Mouse (Mus musculus) lung, postnatal 4 days (tissue): ENCODE data around the gene 4931429L15Rik.
"Not testable (repeated sequence)": the region's sequence is repeated elsewhere in the genome, so short reads cannot be mapped to it uniquely, and the experiment has no call there.

Source experiments
- DNase-seq, 2 experiments: peaks; one replicate each; pipeline ENCODE4 v3.0.0; 2021

Gene 4931429L15Rik

DNA sequence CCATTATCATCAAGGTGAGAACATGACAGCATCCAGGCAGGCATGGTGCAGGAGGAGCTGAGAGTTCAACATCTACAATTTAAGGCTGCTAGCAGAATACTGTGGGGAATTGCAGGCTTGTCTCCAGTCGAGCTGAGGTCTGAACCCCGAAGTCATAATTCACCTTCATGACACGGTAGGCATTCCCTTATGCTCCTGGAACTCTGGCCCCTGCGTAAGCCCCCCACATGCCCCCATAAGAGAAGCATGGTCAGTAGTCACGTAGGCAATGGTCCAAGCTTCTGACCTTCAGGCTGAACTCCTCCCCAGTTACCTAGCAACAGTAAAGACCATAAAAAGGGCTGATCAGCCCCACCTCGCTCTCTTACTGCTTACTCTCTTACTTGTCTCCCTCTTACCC, at the start of gene 4931429L15Rik:
Gene 4931429L15Rik, minus strand, starts transcription at position 101 of the 400 bp plus-strand sequence.
- DNase-seq: peak in 1 of 2 experiments; percentile 7

DNA sequence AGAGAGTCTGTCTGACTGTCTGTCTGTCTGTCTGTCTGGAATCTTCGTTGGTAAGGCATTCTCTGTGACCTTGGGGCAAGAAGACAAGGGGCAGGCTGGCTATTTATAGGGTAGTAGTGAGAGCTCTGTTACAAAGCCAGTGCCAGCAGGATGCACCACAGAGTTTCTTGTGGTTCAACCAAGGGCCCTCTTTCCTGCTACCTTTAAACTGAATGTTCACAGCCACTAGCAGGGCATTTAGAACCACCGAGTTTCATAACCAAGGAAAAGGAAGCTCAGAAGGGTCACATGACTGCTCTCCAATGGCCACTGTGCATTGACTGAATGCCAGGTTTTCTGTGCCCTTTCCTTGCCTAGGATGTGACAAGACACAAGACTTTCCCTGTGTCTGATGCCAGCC, 42.7 kb upstream of the 4931429L15Rik start:
- DNase-seq: no peak

DNA sequence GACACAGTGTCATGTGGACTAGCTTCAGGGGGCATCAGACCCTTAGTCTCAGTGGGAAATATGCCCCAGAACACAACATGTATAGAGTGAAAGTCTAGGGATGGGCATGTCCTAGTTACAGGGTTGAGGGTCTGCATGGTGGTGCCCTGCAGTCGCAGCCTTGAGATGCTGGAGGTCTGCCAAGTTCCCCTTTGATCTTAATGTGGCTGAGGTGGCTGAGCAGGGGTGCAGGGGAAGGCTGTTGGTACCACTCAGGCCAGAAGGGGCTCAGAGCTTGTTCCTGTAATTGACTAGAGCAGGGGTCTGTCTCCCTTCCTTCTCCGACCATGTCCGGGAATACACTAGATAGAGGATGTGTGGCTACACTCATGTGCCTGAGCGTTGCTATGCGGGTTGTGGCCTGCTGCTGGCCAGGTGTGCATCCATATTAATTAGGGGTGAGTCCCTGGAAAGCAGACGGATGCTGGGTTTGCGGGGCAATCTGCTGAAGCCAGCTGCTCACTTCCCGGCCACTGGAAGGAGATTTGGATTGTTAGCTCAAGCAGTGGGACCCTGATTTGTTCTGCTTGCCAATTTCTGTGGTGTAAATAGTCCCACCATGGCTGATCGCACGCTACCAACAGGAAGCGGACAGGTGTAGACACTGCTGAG, 41.8 kb upstream of the 4931429L15Rik start:
- DNase-seq: no peak

DNA sequence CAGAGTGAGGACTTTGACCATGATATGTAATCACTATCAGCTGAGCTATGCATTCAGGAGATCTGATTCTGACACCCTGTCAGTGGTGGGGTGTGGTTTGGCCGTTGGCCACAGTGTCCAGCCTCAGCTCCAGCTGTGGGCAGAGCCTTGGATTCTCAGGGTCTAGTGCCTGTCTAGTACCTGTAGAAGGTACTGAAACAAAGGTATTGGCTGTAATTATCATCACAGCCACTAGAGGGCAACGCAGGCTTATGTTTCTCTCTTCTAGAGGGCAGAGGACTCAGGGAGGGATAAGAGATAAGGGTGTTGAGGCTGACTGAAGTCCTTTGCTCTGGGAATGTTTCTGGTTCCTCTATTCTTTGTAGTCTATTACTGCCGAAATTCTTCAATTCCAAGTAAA, 34.2 kb upstream of the 4931429L15Rik start:
- peak in 1 of 2 experiments; percentile 56 for DNase-seq

DNA sequence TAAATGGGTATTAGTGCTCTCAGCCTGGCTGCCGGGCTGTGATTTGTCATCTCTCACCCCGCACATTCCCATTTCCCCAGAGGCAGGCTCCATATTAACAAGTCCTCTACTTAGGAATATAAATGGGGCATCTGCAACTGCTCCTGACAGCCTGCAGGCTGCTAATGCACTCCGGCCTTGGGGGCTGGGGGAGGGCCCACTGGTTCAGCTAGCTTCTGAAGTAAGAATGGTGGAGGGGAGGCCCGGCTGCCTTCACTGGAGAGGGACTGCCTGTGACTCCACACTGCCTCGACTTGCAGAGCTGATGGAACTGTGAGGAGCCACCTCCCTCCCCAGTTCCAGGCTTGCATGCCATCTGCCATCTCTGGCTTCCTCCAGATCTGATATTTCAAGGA, 33.5 kb upstream of the 4931429L15Rik start:
- peak; percentile 31 to 85 for DNase-seq

DNA sequence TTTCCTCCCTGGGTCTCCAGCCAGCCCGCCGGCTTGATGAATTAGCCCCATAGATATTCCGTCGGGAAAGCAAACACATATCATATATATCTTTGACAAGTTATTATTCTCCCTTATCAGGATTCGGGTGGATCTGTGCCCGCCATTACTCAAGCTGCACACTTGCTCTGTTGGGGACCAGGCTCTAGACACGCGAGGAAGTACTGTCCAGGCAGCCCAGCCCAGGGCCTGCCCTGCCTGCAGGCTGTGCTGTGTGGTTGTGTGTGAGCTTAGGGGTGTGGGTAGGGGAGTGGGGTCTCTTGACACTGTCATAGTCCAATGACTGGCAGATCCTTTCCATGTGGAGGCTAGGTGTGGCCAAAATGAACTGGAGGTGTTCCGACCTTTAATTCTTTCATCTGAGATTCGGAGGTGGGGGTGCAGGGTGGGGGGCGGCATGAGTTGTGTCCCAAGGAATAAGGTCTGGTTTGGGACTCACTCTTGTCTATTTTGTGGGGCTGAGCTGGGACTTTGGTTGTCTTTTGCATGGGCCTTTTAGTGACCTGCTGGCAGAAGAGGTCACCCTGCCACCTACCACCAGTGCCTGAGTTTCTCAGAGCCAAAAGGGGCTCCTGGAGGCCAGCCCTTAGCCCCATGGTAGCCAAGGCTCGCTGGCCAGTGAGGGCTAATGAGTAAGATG, 33.0 kb upstream of the 4931429L15Rik start:
- peak; percentile 21 to 66 for DNase-seq

DNA sequence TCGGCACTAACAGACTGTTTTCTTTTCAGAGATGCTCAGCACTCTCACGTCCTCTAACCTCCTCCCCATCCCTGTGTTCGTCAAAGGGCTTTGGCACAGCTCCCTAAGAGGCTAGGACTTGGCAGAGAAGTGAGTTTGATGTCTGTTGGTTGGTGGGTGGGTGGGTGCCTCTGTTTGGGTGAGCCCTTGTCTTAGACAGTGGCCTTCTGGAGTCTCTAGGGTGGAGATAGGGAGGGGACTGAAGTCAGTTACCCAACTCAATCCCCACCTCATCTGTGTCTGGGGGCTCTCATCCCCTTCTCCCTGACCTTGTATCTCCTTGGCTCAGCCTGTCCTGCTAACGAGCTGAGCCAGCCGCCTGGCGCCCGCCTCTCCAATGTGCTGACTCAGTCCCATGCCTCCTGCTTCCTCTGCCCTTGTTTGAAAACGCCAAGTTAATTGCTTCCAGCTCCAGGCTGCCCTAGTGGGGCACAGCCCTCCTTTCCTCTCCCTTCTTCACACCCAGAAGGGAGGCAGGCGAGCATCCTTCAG, 30.7 kb upstream of the 4931429L15Rik start:
- DNase-seq: peak in 1 of 2 experiments; percentile 76

DNA sequence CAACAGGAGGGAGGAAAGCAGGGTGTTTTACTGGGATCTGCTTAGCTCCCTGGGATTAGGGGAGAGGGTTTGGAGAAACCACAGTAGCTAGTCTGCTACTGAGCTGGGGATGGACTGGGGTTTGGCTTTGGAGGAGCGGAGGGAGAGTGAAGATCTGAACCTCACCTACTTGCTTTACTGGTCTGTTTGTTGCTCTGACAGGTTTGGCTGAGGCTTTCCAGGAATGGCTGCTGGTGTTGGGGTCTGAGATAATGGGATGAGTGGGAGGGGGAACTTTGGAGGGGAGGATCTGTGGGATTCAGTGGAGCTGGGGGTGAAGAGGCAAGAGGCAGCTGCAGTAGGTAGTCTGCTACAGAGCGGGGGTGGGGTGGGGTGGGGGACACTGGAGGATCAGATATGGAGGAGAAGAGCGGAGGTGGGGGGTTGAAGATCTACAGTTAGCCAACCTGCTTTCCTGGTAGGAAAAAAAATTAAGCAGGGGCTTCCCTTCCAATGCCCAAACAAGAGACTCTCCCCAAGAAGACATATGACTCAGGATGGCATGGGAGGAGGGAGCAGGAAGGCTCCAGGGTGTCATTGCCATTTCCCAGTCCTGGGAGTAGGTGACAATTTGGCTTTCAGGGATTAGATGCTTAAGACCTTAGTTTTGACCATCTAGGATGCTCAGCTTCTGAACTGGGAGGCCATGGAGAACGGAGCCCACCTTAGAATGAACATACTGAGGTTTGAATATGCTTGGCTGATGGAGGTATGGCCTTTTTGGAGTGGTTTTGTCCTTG, 26.3 kb upstream of the 4931429L15Rik start:
- no peak for DNase-seq

DNA sequence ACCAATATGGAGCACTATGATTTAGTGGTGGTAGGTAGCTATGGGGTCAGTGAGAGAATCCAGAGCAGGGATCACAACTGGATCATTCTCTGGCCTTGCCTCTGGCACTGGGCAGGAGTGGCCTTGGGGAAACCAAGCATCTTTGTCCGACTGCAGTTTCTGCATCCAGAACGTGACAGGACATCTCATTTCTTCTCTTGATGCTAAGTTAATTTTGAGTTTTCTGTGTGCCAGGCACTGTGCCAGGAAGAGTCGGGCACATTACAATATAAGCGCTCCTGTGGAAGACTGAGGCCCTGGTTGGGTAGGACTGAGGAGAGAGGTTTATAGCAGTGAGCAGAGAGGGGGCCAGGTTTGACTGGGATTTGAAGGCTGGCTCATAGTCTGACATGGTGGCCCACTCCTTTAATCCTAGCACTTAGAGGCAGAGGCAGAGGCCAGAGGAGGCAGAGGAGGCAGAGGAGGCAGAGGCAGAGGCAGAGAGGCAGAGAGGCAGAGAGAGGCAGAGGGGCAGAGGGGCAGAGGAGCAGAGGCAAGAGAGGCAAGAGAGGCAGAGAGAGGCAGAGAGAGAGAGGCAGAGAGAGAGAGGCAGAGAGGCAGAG, 19.4 kb upstream of the 4931429L15Rik start:
- DNase-seq: no peak

DNA sequence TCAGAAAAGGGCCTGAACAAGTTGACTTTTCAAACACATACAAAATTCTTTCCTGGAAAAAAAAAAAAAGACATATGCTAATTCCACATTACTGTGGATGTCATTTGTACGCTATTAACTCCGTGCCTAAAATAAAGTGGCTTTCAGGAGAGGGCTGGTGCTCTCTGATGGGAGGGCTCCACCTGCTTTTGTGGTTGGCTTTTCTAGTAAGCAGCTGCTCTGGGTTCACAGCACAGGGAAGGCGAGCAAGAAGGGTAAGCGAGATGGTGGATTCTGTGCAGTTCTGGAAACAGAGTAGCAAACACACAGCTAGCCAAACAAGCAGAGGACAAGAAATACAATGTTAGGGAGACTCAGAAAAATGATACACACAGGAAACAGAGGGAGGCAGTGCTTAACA, 18.6 kb upstream of the 4931429L15Rik start:
- no peak for DNase-seq

DNA sequence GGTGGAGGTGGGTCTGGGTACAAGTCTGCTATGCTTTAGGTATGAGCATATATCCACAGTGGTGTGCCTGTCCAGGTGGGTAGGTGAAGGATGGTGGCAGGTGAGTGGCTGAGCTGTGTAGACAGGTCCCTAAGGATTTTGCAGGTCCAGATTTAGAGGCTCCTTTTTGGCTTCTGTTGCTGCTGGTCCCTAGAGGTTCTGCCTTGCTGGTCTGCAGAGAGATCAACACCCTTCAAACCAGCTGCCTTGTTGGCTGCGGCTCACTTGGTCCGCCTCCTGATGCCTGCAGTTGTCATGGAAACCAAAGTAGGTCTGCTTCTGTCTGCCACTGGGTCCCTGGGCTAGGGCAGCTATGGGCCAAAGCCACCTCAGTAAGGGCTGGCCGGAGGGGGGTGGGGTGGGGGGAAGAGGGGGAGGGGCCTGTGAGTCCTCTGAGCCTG, 18.1 kb upstream of the 4931429L15Rik start:
- peak in 1 of 2 experiments; percentile 54 for DNase-seq

DNA sequence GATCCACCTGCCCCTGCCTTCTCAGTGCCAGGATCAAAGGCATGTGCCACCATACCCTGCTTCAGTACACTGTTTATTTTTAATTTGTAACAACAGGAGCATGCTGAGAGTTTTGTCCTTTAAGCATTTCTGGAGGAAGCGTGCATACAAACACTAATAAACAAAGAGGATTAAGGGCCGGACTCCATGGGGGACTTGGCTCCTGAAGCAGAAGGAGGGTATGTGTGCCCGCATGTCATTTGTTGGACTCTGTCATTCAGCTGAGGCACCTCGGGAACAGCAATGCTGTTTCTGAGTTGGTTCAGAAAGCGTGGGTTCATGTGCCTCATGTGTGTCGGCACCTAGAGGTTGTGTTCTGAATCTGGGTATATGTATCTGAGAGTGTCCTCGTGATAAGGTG, 17.5 kb upstream of the 4931429L15Rik start:
- DNase-seq: no peak

DNA sequence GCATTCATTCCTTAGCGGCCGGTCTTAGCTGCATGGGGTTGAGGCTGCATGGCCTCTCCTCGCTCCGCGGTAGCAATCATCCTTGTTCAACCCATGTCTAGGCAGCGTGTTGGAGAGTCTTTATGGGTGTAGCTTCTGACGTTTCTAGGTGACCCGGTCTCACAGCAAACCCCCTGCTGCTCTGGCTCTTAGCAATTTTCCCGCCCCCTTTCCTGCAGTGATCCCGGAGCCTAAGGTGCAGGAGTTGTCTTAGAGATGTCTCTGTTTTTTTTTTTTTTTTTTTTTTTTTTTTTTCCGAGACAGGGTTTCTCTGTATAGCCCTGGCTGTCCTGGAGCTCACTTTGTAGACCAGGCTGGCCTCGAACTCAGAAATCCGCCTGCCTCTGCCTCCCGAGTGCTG, 16.5 kb upstream of the 4931429L15Rik start:
- DNase-seq: not testable (repeated sequence)

DNA sequence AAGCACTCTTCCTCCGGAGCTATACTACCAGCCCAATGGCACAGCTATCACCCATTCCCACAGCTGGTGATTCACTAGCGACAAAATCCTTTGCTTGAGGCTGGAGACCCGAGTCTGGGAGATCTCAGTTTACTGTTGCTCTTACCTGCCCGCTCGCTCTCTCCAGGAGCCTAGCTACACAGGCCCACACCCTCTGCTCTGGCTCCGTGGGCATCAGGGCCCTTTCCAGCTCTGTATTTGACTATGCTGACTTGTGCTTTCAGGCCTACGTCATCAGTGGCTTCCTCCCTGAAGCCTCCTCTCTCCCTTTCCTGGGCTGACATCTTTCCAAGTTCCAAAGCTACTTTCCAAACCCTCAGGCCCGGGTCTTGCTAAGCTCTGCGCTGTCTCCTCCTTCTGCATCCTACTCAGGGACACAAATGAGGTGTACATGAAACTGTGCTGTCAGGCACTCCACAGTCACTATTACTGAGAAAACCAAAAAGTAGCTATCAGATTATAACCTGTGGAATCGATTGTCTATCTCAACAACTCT, 15.7 kb upstream of the 4931429L15Rik start:
- no peak for DNase-seq

DNA sequence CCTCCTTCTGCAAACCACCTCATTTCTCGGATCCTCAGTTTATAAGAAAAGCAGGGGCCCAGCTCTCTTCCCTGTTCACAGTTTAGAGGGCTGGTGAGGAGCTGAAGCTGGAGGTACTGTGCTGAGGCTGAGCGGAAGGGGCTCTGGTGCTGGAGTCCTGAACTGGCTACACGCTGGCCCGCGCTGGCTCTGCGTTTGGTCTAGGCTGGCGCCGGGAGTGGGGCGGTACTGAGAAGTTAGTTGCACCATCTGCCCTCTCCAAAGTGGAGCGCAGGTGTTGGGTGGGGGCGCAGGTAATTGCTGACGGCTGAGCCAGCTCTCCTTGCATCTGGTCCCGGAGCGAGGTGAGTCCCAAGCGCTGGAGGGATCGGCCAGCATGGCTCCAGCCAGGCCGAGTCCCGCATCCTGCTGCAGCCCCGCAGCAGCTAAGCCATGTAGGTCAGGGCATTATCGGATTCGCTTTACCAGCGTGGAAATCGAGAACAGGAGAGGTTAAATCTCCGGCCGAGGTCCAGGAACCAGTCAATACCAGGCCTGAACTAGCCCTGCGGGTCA, 14.8 kb upstream of the 4931429L15Rik start:
- DNase-seq: no peak

DNA sequence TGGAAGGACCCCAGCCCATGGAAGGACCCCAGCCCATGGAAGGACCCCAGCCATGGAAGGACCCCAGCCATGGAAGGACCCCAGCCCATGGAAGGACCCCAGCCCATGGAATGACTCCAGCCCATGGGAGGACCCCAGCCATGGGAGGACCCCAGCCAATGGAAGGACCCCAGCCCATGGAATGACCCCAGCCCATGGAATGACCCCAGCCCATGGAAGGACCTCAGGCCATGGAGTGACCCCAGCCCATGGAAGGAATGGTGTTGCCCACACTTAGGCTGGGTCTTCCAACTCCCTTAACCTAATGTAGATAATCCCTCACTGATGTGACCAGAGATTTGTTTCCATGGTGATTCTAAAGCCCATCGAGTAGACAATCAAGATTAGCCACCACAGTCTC, 11.5 kb upstream of the 4931429L15Rik start:
- DNase-seq: peak in 1 of 2 experiments; percentile 5

DNA sequence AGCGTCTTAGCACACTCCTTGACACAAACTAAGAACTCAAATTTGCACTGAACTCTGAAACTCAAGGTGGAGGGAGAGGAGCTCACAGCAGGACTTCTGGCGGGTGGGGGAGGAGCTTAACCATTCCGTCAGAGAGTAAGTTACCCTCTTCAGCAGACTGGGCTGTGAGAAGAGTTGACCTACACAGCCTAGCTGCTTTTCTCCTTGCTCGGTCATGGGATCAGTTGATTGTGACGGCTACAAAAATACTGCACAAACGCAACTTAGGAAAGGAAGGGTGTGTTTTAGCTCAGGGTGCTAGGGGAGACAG, 10.8 kb upstream of the 4931429L15Rik start:
- no peak for DNase-seq

DNA sequence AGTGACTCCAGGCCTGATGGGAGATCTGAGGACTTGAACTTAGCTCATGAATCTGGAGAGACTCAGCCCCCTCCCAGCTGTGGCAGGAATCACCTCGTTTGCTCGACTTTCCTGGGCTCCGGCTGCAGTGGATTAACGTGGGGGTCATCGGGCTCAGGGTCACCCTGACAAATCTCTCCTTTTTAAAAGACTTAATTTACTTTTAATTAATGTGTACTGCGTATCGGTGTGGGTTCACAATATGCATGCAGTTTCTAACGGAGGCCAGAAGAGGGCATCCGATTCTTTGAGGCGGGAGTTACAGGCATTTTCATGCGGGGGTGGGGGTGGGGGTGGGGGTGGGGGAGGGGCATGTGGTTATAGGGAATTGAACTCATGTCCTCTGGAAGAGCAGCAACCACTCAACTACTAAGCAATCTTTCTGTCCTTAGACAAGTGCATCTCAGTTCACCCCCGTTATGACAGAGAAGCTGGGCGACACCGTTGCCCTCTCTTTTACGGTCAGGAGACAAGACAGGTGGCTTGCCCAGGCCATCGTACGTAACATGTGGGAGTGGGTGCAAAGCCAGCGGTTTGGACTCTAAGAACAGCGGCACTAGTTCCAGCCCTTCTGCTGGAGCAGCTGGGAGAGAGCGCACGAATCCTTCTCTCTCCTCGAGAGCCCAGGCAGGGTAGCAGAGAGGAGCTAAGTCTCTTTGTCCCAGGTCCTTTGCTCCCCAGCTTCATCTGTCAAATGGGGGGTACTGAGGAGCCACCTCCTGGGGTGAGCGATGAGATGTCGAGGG, 10.2 kb upstream of the 4931429L15Rik start:
- peak in 1 of 2 experiments; percentile 16 for DNase-seq

DNA sequence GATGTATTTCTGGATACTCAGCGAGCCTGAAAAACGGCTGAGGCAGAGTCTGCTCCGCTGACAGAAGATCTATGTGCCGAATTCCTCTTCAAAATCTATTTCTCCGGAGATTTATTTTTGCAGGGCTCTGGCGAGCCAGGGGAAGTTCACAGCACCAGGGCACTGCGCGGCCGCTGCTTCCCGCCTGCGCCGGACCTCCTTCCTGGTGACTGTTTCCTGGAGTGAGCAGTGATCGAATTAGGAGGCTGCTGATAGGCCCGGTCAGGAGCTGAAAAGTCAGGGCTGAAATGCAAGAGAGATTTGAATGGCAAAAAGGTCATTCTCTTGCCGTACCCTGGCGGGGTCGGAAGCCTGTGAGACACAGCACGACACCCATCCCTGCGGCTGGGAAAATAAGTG, 9.5 kb upstream of the 4931429L15Rik start:
- DNase-seq: peak; percentile 27 to 42

DNA sequence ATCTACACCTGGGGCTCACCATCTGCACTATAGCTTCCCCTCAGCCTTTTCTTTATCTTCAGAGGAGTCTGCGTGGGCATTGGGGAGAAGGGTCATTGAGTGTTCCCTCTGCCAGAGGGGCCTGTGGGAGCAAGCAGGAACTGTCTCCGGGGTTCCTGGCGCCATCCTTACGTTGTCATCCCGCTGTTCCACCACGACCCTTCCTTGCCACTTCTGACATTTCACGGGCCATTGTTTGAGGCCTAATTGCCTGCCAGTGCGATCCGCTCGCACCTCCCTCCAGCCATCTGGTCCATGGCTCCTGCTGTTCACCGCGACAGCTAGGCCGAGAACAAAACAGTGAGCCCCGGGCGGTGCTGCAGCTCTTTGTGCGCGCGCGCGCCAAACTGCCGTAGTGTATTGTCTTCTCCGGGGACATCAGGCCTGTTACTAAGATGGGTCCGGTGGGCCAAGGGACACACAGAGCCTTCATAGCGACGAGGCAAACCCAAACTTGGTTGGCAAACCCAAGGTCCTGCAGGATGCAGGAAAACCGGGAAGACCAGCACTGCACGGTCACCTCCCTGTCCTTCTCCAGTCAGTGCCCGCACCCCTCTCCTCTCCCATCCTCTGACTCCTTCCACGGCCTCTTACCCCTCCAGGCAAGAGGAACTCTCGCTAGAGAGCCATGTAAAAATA, 8.9 kb upstream of the 4931429L15Rik start:
- DNase-seq: peak; percentile 30 to 49
